In the genomic region with DNA sequence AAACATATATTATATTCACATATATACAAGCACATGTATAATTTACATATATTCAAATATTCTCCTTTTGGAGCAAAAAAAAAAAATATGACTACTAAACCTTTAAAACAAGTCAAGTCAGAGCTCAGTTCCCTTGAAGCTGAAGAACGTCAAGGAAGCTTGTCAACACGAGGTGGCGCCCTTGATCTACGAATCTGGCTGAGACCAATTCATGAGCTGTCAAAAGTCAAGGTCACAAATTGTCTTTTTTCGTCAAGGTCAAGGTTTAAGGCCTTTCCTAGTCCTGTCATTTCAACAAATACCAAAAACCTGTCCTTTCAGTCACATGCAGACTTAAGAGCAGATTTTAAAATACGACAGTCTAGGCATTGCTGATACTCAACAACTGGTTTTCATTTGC, we compare ENCODE assay signal across 10 mouse cellular contexts. TPM values are rescaled to one million over a fixed set of nuclear protein-coding genes. Genes with fewer than 3 reads are reported as not detected.
DNase-seq lines count a peak whose midpoint lies in the region; ATAC-seq and TF ChIP-seq lines count a peak whose summit lies in the region.
"Had no signal": no experiment of that assay in that cellular context is flagged by ENCODE, and none has a peak within 500 bp of the region (broad histone marks: within the 10 kb centered on the region; RNA-seq: fewer than 3 reads in every experiment).

No protein-coding gene starts in this region.

- H3K9ac ChIP-seq in intestine, postnatal 0 days (ENCODE audit: low read depth, low read length) = no peak overlapping the region
- no peak overlapping the region for H3K9ac ChIP-seq in intestine, embryonic 16.5 days (ENCODE audit: low read depth, low read length)
- no peak overlapping the region for H3K9ac ChIP-seq in neural tube, embryonic 11.5 days (ENCODE audit: low read length)
- H3K9ac ChIP-seq: embryonic facial prominence, embryonic 12.5 days; midbrain, embryonic 12.5 days had no signal

- TF ChIP-seq CTCF in intestine, postnatal 0 days (IDR thresholded peaks at IDR 0.05; ENCODE audit: low read depth) = peak; percentile 87

- no peak overlapping the region for H3K4me2 ChIP-seq in intestine, postnatal 0 days (replicated peaks; ENCODE audit: low read depth)
- H3K4me2 ChIP-seq in intestine, embryonic 16.5 days (ENCODE audit: low read depth, low read length) = no peak overlapping the region
- no peak overlapping the region for H3K4me2 ChIP-seq in neural tube, embryonic 11.5 days (ENCODE audit: low read depth)
- H3K4me2 ChIP-seq: embryonic facial prominence, embryonic 12.5 days; midbrain, embryonic 12.5 days had no signal

- no peak overlapping the region for H3K27ac ChIP-seq in intestine, postnatal 0 days (ENCODE audit: low read depth, low read length)
- no peak overlapping the region for H3K27ac ChIP-seq in intestine, embryonic 16.5 days (ENCODE audit: low read length)
- H3K27ac ChIP-seq in neural tube, embryonic 11.5 days (ENCODE audit: low read depth, low read length) = no peak overlapping the region
- H3K27ac ChIP-seq: embryonic facial prominence, embryonic 12.5 days; midbrain, embryonic 12.5 days had no signal

- peaks cover 86% of the 10 kb centered on the region for H3K27me3 ChIP-seq in intestine, postnatal 0 days (replicated peaks; ENCODE audit: control insufficient read depth, insufficient read depth, low read length)
- peaks cover 63% of the 10 kb centered on the region for H3K27me3 ChIP-seq in intestine, embryonic 16.5 days (replicated peaks; ENCODE audit: control insufficient read depth, insufficient read depth, low read length)
- H3K27me3 ChIP-seq in neural tube, embryonic 11.5 days (ENCODE audit: control insufficient read depth, insufficient read depth, low read length) = peaks cover 89% of the 10 kb centered on the region

- DNase-seq in R1 (ENCODE audit: low read depth, low spot score) = peak; percentile 72
- DNase-seq in cerebellum, postnatal 4 days (ENCODE audit: low spot score in 2 of 2) = peak; percentile 65 to 84
- peak; percentile 87 to 92 for DNase-seq in heart, postnatal 10 days
- peak; percentile 23 to 73 for DNase-seq in left cerebral cortex, postnatal 10 days (ENCODE audit: extremely low spot score in 1 of 2, low spot score in 2 of 2)
- DNase-seq in neural tube, embryonic 11.5 days (ENCODE audit: low spot score) = peak; percentile 85
- peak; percentile 71 for DNase-seq in urinary bladder, adult 2 months (ENCODE audit: low spot score)

- ATAC-seq in intestine, postnatal 0 days = no peak
- ATAC-seq in intestine, embryonic 16.5 days = no peak
- no peak for ATAC-seq in neural tube, embryonic 11.5 days (ENCODE audit: insufficient read depth, low FRiP score, low TSS enrichment)

- H3K4me3 ChIP-seq in intestine, postnatal 0 days (ENCODE audit: low read depth, low read length) = no peak overlapping the region
- no peak overlapping the region for H3K4me3 ChIP-seq in intestine, embryonic 16.5 days (ENCODE audit: low read length)
- H3K4me3 ChIP-seq in neural tube, embryonic 11.5 days (ENCODE audit: low read depth, low read length) = no peak overlapping the region
- H3K4me3 ChIP-seq: embryonic facial prominence, embryonic 12.5 days; midbrain, embryonic 12.5 days had no signal

- no peaks in the 10 kb centered on the region for H3K4me1 ChIP-seq in intestine, postnatal 0 days (replicated peaks; ENCODE audit: control insufficient read depth, insufficient read depth, low read length)
- peaks cover 11% of the 10 kb centered on the region for H3K4me1 ChIP-seq in intestine, embryonic 16.5 days (ENCODE audit: control insufficient read depth, insufficient read depth, low read length)
- H3K4me1 ChIP-seq in neural tube, embryonic 11.5 days (ENCODE audit: control insufficient read depth, insufficient read depth, low read length) = peaks cover 8% of the 10 kb centered on the region

- H3K36me3 ChIP-seq in intestine, postnatal 0 days (ENCODE audit: control insufficient read depth, insufficient read depth) = no peaks in the 10 kb centered on the region
- no peaks in the 10 kb centered on the region for H3K36me3 ChIP-seq in intestine, embryonic 16.5 days (ENCODE audit: control insufficient read depth, insufficient read depth, low read length)
- no peaks in the 10 kb centered on the region for H3K36me3 ChIP-seq in neural tube, embryonic 11.5 days (ENCODE audit: control insufficient read depth, insufficient read depth, low read length)
- H3K36me3 ChIP-seq: embryonic facial prominence, embryonic 12.5 days; midbrain, embryonic 12.5 days had no signal

- H3K9me3 ChIP-seq in intestine, postnatal 0 days (ENCODE audit: control insufficient read depth) = no peaks in the 10 kb centered on the region
- H3K9me3 ChIP-seq in intestine, embryonic 16.5 days (ENCODE audit: control insufficient read depth, low read length) = no peaks in the 10 kb centered on the region
- no peaks in the 10 kb centered on the region for H3K9me3 ChIP-seq in neural tube, embryonic 11.5 days (ENCODE audit: control insufficient read depth, low read length)
- H3K9me3 ChIP-seq: embryonic facial prominence, embryonic 12.5 days; midbrain, embryonic 12.5 days had no signal

- WGBS in intestine, postnatal 0 days = 4% methylated on average over 6 of the region's 6 CpGs
- WGBS in intestine, embryonic 16.5 days = 2% methylated on average over 6 of the region's 6 CpGs
- 0% methylated on average over 6 of the region's 6 CpGs for WGBS in neural tube, embryonic 11.5 days

- intact Hi-C loops in heart, postnatal 10 days (cut with DNase I) = loop anchor here (1.0 to 5.0 kb wide), 3 partner anchors 583 to 710 kb away; no protein-coding TSS in a partner anchor
- intact Hi-C loops in left cerebral cortex, postnatal 10 days (cut with DNase I) = loop anchor here (5.0 to 10.0 kb wide), 2 partner anchors 580 to 888 kb away; no protein-coding TSS in a partner anchor

RNA-seq across cellular contexts. Expression of gene Hoxa13, which starts 3.7 kb away (rescaled TPM):
- polyA plus RNA-seq in intestine, postnatal 0 days (2015; fragmentation: Nextera tagmentation; extraction: Ambion mirVana) = not detected in 2 replicates
- 0.24 and 0.45 TPM in 2 replicates for polyA plus RNA-seq in intestine, embryonic 16.5 days (2015; fragmentation: Nextera tagmentation; extraction: Ambion mirVana)
- not detected for total RNA-seq in heart, postnatal 10 days (2021)
- total RNA-seq in left cerebral cortex, postnatal 10 days (2021) = not detected
- 0.11 and 0.26 TPM in 2 replicates for polyA plus RNA-seq in neural tube, embryonic 11.5 days (2014; fragmentation: Nextera tagmentation; extraction: Ambion mirVana)
- 32.5 and 40.7 TPM in 2 replicates for polyA plus RNA-seq in urinary bladder, adult 2 months (2012; rRNA removed)
- polyA plus RNA-seq: embryonic facial prominence, embryonic 12.5 days; midbrain, embryonic 12.5 days had no signal

RNA-seq across cellular contexts. Expression of gene Hoxa11, which starts 11.3 kb away (rescaled TPM):
- 1.1 TPM in 1 of 2 replicates, not detected in the other for polyA plus RNA-seq in intestine, postnatal 0 days (2015; fragmentation: Nextera tagmentation; extraction: Ambion mirVana)
- 1.4 and 1.9 TPM in 2 replicates for polyA plus RNA-seq in intestine, embryonic 16.5 days (2015; fragmentation: Nextera tagmentation; extraction: Ambion mirVana)
- total RNA-seq in heart, postnatal 10 days (2021) = not detected
- not detected for total RNA-seq in left cerebral cortex, postnatal 10 days (2021)
- 6.0 and 6.7 TPM in 2 replicates for polyA plus RNA-seq in neural tube, embryonic 11.5 days (2014; fragmentation: Nextera tagmentation; extraction: Ambion mirVana)
- polyA plus RNA-seq in urinary bladder, adult 2 months (2012; rRNA removed) = 25.4 and 29.2 TPM in 2 replicates
- polyA plus RNA-seq: midbrain, embryonic 12.5 days had no signal

RNA-seq across cellular contexts. Expression of gene Hoxa10, which starts 16.3 kb away (rescaled TPM):
- polyA plus RNA-seq in intestine, postnatal 0 days (2015; fragmentation: Nextera tagmentation; extraction: Ambion mirVana) = 0.17 and 7.8 TPM in 2 replicates
- polyA plus RNA-seq in intestine, embryonic 16.5 days (2015; fragmentation: Nextera tagmentation; extraction: Ambion mirVana) = 8.6 and 10.0 TPM in 2 replicates
- total RNA-seq in heart, postnatal 10 days (2021) = not detected
- not detected for total RNA-seq in left cerebral cortex, postnatal 10 days (2021)
- 70.6 and 72.8 TPM in 2 replicates for polyA plus RNA-seq in neural tube, embryonic 11.5 days (2014; fragmentation: Nextera tagmentation; extraction: Ambion mirVana)
- polyA plus RNA-seq in urinary bladder, adult 2 months (2012; rRNA removed) = 79.4 and 93.6 TPM in 2 replicates
- polyA plus RNA-seq: midbrain, embryonic 12.5 days had no signal

RNA-seq across cellular contexts. Expression of gene Hoxa9, which starts 26.1 kb away (rescaled TPM):
- 1.1 and 3.0 TPM in 2 replicates for polyA plus RNA-seq in intestine, postnatal 0 days (2015; fragmentation: Nextera tagmentation; extraction: Ambion mirVana)
- 3.0 and 3.2 TPM in 2 replicates for polyA plus RNA-seq in intestine, embryonic 16.5 days (2015; fragmentation: Nextera tagmentation; extraction: Ambion mirVana)
- not detected for total RNA-seq in heart, postnatal 10 days (2021)
- not detected for total RNA-seq in left cerebral cortex, postnatal 10 days (2021)
- polyA plus RNA-seq in neural tube, embryonic 11.5 days (2014; fragmentation: Nextera tagmentation; extraction: Ambion mirVana) = 98.8 and 105 TPM in 2 replicates
- 48.1 and 60.0 TPM in 2 replicates for polyA plus RNA-seq in urinary bladder, adult 2 months (2012; rRNA removed)
- polyA plus RNA-seq: embryonic facial prominence, embryonic 12.5 days; midbrain, embryonic 12.5 days had no signal

RNA-seq across cellular contexts. Expression of gene Hoxa7, which starts 35.3 kb away (rescaled TPM):
- 5.6 and 6.2 TPM in 2 replicates for polyA plus RNA-seq in intestine, postnatal 0 days (2015; fragmentation: Nextera tagmentation; extraction: Ambion mirVana)
- polyA plus RNA-seq in intestine, embryonic 16.5 days (2015; fragmentation: Nextera tagmentation; extraction: Ambion mirVana) = 6.0 and 8.2 TPM in 2 replicates
- under 1 TPM; 0.40 to 0.41 TPM for total RNA-seq in heart, postnatal 10 days (2021)
- not detected for total RNA-seq in left cerebral cortex, postnatal 10 days (2021)
- polyA plus RNA-seq in neural tube, embryonic 11.5 days (2014; fragmentation: Nextera tagmentation; extraction: Ambion mirVana) = 61.2 and 71.3 TPM in 2 replicates
- polyA plus RNA-seq in urinary bladder, adult 2 months (2012; rRNA removed) = 27.6 and 28.6 TPM in 2 replicates
- polyA plus RNA-seq: midbrain, embryonic 12.5 days had no signal

Comparison
In these comparisons a context has a peak if more than half of its experiments do, and no peak if none do; other contexts are left out.
1. RNA of gene Hoxa13, which starts 3.7 kb away (polyA plus RNA-seq): 32.5 to 40.7 TPM in urinary bladder, adult 2 months; 0.24 to 0.45 TPM in intestine, embryonic 16.5 days, 0.11 to 0.26 TPM in neural tube, embryonic 11.5 days and not detected in intestine, postnatal 0 days; every median in the first group is over 10 times any median in the second.
2. Peak in every context shown above with its lines, with median percentiles within 50 percentile points of each other: DNase-seq.